Mouse (Mus musculus) urinary bladder, postnatal 4 days (tissue): ENCODE results near the gene Fam83g.

Experiments used
- DNase-seq, 2 experiments: peaks; one replicate each; pipeline ENCODE4 v3.0.0; 2021 to 2022; ENCODE audit warnings: low spot score in 2 of 2

Fam83g gene

GRCm38 (mm10) chr11:61674151-61674838 is 9.6 kb upstream of the Fam83g start:
- DNase-seq, result no peak

DNA sequence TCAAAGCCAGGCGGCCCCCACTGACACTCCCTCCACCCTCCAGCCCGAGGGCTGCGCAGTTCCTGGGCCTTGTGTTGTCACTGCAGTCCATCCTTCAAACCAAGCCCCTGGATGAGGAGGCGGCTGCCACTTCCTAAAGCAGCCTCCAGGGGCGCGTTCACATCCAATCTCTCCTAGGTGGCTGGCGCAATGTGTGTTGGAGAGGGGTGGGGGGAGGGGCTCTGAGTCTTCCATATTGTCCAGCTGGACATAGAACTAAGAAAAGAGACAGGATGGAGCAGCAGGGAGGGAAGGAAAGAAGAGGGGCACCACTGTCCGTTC is 9.1 kb upstream of the Fam83g start:
- no peak for DNase-seq

DNA sequence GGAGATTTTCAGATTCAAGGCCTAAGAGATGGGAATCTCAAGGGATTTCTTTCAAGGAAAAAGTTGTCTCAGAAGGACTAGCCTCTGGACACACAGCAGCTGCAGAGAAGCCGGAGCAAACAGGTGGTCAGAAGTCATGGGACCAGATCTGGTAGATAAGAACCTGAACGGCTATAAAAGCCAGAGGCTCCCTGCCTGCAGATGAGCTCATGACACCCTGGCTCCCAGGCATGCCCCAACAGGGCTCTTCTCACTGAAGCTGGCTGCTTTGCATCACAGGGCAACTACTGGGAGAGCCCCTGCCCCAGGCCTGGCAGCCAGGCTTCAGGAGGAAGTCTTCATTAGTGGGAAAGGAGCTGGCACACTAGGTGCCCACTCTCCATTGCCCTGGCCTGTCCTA is 8.6 kb upstream of the Fam83g start:
- no peak for DNase-seq

DNA sequence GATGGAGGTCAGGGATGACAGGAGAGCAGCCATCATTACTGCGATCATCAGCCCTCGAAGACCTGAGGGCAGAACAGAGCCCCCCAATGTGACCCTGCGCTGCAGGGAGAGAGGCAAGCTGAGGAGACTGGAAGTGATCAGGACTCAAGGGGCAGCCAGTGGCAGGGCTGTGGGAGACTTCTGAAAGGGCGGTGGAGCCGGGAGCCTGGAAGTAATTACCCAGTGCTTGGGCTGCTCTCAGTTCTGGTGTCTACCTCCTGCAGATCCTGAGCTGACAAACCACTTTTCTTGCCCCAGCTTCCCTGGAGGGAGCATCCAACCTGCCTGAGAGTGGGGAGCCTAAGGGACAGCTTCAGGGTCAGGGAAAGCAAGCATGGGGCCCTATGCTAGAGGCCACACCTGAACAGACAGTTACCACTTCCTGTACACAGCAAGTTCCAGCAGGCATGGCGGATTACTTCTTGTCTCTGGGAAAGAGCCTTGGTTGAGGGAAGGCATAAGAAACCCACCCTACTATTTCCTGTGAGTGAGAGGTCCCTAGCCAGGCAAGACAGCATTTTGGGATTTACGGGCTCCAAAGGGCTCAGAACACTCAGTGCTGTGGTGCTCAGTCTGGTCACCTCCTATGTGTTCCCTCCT is 7.6 kb upstream of the Fam83g start:
- DNase-seq, result no peak

- no peak for DNase-seq
Observed at GRCm38 (mm10) chr11:61677709-61678108, 6.2 kb upstream of the Fam83g start.

DNA sequence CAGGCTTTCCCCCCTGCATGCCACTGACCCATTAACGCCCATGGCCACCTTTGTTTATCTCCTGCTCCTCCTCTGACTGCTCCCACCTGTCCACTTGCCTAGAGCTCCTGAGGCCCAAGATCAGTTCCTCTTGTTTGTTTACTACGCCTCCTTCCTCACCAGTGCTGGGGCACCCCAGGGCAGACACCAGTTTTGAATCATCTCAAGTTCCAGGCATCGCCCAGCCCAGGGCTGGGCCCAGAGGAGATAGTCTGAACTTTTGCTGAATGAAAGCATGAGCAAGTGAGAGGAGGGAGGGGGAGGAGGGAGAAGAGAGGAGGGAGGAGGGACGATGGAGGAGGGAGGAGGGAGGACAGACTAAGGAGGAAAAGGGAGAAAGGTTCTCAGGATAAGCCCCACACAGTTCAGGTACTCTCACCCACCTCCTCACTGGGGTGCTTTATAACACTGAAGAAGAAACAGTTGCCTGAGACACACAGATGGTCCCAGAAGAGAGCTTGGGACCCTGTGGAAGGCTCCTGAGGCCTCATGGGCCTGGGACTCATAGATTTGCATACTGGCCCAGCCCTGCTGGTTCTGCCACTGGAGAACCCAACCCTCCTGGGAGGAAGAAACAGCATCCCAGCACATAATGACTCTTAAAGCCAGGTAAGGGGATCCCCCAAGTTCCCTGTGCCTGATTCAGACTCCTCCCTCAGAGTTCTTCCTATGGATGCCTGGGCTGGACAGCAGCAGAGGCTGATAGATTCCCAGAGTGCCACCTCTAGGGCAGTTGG is 4.6 kb upstream of the Fam83g start:
- no peak for DNase-seq

DNA sequence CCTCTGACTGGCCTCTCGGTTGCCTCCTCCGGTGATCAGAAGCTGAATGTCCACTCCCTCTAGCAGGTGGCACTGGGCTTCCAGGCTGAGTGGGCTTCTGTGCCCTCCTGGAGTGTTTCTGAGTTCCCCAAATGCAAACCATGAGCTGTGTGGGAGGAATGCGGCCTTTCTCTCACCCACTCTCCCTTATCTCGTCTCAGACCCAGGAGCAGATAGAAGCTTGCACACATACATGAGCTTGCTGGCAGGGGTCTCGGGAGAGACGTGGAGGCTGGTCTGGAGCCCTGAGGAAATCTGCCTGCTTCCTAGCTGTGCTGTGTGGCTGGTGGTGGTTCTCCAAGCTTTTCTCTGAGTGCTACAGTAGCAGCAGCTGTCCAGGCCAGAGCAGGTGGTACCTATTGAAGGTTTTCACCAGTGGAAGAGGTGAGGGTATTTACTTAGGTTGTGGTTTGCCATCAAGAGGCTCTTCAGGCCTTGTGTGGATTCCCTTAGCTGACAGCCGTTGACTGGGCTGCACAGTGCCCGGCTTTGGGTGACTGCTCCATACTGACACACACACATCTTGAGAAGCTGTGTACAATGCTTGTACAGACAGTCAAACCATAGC is 1.3 kb downstream of the Fam83g start:
- no peak for DNase-seq

GRCm38 (mm10) chr11:61686141-61686540 is 2.2 kb downstream of the Fam83g start:
- no peak for DNase-seq

- DNase-seq, result no peak
Observed at GRCm38 (mm10) chr11:61686906-61687453, 3.1 kb downstream of the Fam83g start.

DNA sequence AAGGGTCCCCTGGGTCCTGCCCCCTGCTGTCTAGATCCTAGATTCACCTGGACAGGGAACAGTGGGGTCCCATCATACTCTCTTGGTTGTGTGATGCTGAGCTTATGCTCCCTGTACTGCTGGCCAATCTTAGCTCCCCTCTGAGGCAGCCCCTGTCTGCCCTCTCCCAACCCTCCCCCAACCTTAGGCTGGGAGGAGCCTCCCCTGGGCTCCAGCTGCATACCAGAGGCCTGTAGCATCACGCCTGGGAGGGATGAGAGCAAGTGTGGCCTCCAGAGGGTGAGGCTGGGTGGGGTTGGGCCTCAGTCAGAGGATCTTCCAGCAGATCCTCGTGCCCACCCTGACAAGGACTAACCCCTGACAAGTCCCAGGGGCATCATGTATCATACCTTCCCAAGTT is 3.7 kb downstream of the Fam83g start:
- DNase-seq, result no peak

- no peak for DNase-seq
Observed at GRCm38 (mm10) chr11:61692996-61693395, 9.1 kb downstream of the Fam83g start.

- no peak for DNase-seq
Observed at GRCm38 (mm10) chr11:61698852-61699251, 15.0 kb downstream of the Fam83g start.

DNA sequence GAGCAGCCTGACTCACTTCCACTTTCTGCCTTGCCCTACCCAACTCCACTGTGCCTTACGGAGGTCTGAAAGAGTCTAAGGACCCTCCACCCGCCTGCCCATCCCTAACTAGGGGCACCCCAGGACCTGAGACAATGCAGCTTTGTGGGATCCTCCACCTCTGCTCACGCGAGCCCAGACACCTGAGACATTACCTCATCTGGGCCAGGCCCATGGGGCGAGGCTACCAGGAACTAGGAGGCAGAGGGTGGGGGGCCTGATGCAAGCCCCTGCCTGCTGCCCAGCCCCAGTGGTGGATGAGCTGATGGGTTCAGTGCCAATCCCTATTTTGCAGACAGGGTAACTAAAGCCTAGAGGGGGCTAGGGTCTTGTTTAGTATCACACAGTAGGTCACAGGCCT is 15.6 kb downstream of the Fam83g start:
- DNase-seq, result no peak

GRCm38 (mm10) chr11:61699933-61700332 is 16.0 kb downstream of the Fam83g start:
- no peak for DNase-seq

- DNase-seq, result no peak
Observed at GRCm38 (mm10) chr11:61701696-61702095, 17.8 kb downstream of the Fam83g start.

DNA sequence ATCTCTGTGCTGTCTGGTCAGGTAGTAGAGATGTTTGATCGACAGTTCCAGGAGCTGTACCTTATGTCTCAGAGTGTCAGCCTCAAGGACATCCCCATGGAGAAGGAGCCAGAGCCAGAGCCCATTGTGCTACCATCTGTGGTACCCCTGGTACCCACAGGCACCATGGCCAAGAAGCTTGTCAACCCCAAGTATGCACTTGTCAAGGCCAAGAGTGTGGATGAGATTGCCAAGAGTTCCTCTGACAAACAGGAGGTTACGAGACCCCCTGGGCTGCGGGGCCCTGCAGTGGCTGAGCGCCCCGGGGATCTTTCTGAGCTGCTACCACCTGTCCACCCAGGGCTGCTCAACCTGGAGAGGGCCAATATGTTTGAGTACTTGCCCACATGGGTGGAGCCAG is 18.6 kb downstream of the Fam83g start:
- no peak for DNase-seq

- DNase-seq, result no peak
Observed at GRCm38 (mm10) chr11:61705581-61705980, 21.7 kb downstream of the Fam83g start.

DNA sequence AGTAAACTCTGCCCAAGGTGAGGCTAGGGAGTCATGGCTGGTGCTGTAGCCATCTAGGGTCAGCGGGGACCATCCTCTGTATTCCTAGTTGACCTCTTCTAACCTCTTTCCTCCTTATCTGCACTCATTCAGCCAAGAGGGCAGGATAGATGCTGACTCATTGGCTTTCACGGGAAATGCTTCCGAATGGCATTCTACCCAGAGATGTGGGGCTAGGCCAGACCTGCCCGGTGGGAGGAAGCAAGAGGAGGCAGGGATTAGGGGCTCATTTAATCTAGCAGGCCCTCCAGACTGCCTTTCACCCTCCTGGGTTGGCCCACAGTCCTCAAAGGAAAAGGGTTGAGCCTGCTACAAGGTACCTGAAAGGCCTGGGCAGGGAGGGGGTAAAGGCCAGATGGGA is 22.3 kb downstream of the Fam83g start:
- no peak for DNase-seq

- DNase-seq, result no peak
Observed at GRCm38 (mm10) chr11:61708928-61709327, 25.0 kb downstream of the Fam83g start.

DNA sequence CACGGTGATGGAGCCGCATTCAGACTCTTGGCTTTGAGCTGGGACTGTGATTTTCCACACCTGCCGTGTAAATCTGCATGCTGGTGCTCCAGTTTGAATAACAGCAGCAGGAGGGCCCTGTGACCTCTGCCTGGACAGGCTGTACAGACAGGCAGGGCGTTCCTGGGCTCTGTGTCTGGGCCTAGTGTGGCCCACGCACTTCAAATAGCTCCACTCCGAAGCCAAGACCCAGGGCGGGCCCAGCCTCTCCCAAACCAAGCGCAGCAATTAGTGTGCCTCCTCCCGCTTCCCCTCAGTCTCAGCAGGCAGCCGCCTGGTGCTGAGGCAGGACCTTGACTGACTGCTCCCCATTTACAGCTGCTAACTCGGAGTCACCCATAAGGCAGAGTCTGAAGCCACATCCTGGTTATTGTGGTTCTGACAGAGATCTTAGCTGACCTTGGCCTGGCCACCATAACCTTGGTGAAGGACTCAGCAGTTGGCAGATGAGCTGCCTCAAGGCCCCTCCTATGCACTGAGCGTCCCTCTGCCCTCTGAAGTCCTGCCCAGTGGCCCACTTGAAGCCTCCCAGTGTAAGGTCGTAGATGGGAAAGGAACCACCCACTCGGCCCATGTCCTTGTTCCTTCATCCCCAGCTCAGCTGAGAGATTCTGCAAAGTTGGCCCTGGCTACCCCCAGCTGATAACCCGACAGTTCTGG is 29.4 kb downstream of the Fam83g start:
- peak in 1 of 2 experiments; percentile 59 for DNase-seq

- peak in 1 of 2 experiments; percentile 50 for DNase-seq
Observed at GRCm38 (mm10) chr11:61714346-61715117, 30.6 kb downstream of the Fam83g start.
